Mouse (Mus musculus): ENCODE results near the gene Ctnna3. TPM values are rescaled to one million over a fixed set of nuclear protein-coding genes. Genes with fewer than 3 reads are reported as not detected.
"Not testable (repeated sequence)": the region's sequence is repeated elsewhere in the genome, so short reads cannot be mapped to it uniquely, and the experiment has no call there.

Gene Ctnna3
- total RNA-seq, 2 experiments from 2014 or later, result not detected

GRCm38 (mm10) chr10:64744099-64744498 is 1314.2 kb downstream of the Ctnna3 start:
- not testable (repeated sequence) for ATAC-seq (ENCODE audit: poor library complexity, severe bottlenecking)

- ATAC-seq (ENCODE audit: poor library complexity, severe bottlenecking), result no peak
These were observed 1318.8 kb downstream of the Ctnna3 start for GRCm38 (mm10) chr10:64748651-64749050.

GRCm38 (mm10) chr10:64750791-64751190 is 1320.9 kb downstream of the Ctnna3 start:
- ATAC-seq (ENCODE audit: poor library complexity, severe bottlenecking), result no peak

GRCm38 (mm10) chr10:64836315-64836714 is 1406.4 kb downstream of the Ctnna3 start:
- ATAC-seq (ENCODE audit: poor library complexity, severe bottlenecking), result no peak

- no peak for ATAC-seq (ENCODE audit: poor library complexity, severe bottlenecking)
These were observed 1431.5 kb downstream of the Ctnna3 start for GRCm38 (mm10) chr10:64861439-64861838.

GRCm38 (mm10) chr10:64870888-64871287 is 1441.0 kb downstream of the Ctnna3 start:
- ATAC-seq (ENCODE audit: poor library complexity, severe bottlenecking), result no peak

- no peak for ATAC-seq (ENCODE audit: poor library complexity, severe bottlenecking)
These were observed 1446.6 kb downstream of the Ctnna3 start for GRCm38 (mm10) chr10:64876506-64876905.

GRCm38 (mm10) chr10:64879860-64880259 is 1450.0 kb downstream of the Ctnna3 start:
- ATAC-seq (ENCODE audit: poor library complexity, severe bottlenecking), result no peak

- no peak for ATAC-seq (ENCODE audit: poor library complexity, severe bottlenecking)
These were observed 1457.0 kb downstream of the Ctnna3 start for GRCm38 (mm10) chr10:64886946-64887345.

GRCm38 (mm10) chr10:64892458-64892857 is 1462.6 kb downstream of the Ctnna3 start:
- no peak for ATAC-seq (ENCODE audit: poor library complexity, severe bottlenecking)

- no peak for ATAC-seq (ENCODE audit: poor library complexity, severe bottlenecking)
These were observed 1468.8 kb downstream of the Ctnna3 start for GRCm38 (mm10) chr10:64898739-64899138.

- ATAC-seq (ENCODE audit: poor library complexity, severe bottlenecking), result no peak
These were observed 1471.8 kb downstream of the Ctnna3 start for GRCm38 (mm10) chr10:64901726-64902125.

- no peak for ATAC-seq (ENCODE audit: poor library complexity, severe bottlenecking)
These were observed 1511.1 kb downstream of the Ctnna3 start for GRCm38 (mm10) chr10:64940975-64941374.

- ATAC-seq (ENCODE audit: poor library complexity, severe bottlenecking), result no peak
These were observed 1528.5 kb downstream of the Ctnna3 start for GRCm38 (mm10) chr10:64958391-64958790.

GRCm38 (mm10) chr10:64992871-64993270 is 1563.0 kb downstream of the Ctnna3 start:
- ATAC-seq (ENCODE audit: poor library complexity, severe bottlenecking), result no peak

GRCm38 (mm10) chr10:65013525-65013924 is 1583.6 kb downstream of the Ctnna3 start:
- no peak for ATAC-seq (ENCODE audit: poor library complexity, severe bottlenecking)

GRCm38 (mm10) chr10:65022667-65023066 is 1592.8 kb downstream of the Ctnna3 start:
- ATAC-seq (ENCODE audit: poor library complexity, severe bottlenecking), result no peak

GRCm38 (mm10) chr10:65033516-65033915 is 1603.6 kb downstream of the Ctnna3 start:
- ATAC-seq (ENCODE audit: poor library complexity, severe bottlenecking), result not testable (repeated sequence)

Other genes starting within 250 kb of the Ctnna3 start
- gene Mypn, start 226.1 kb upstream of the Ctnna3 start, total RNA-seq (2015), result not detected in 2 replicates
- not detected in 2 replicates for gene Mypn, start 226.1 kb upstream of the Ctnna3 start, total RNA-seq (2017)
- 182 and 199 TPM in 2 replicates for gene Herc4, start 186.3 kb upstream of the Ctnna3 start, total RNA-seq (2015)
- 133 and 144 TPM in 2 replicates for gene Herc4, start 186.3 kb upstream of the Ctnna3 start, total RNA-seq (2017)
- gene Sirt1, start 48.4 kb upstream of the Ctnna3 start, total RNA-seq (2015), result 34.2 and 40.8 TPM in 2 replicates
- gene Sirt1, start 48.4 kb upstream of the Ctnna3 start, total RNA-seq (2017), result 39.1 and 49.8 TPM in 2 replicates
- 5.1 and 7.1 TPM in 2 replicates for gene Dnajc12, start 47.7 kb upstream of the Ctnna3 start, total RNA-seq (2015)
- gene Dnajc12, start 47.7 kb upstream of the Ctnna3 start, total RNA-seq (2017), result 0.69 and 1.7 TPM in 2 replicates
- not detected in 2 replicates for gene Gm7075, start 8.3 kb upstream of the Ctnna3 start, total RNA-seq (2015)
- not detected in 2 replicates for gene Gm7075, start 8.3 kb upstream of the Ctnna3 start, total RNA-seq (2017)

Data from megakaryocyte, adult 5-6 weeks (primary cell).